Mouse (Mus musculus): ENCODE measurements at regions not wholly inside any gene's neighbourhood (a gene's known extent, or its start where the extent isn't known, plus 50 kb on each side); places are given as distances from the start of the nearest gene placed in this dataset.

- no peak for DNase-seq
- H3K4me3 ChIP-seq (ENCODE audit: low read depth, low read length) = no peak overlapping the region
- H3K4me1 ChIP-seq (ENCODE audit: insufficient read depth) = no peaks in the 10 kb centered on the region
- peaks cover 9% of the 10 kb centered on the region for H3K9me3 ChIP-seq (ENCODE audit: low read length)
- no peak for ATAC-seq
- WGBS (ENCODE audit: insufficient replicate concordance) = 44% methylated on average over 21 of the region's 21 CpGs
- H3K9ac ChIP-seq (replicated peaks) = no peak overlapping the region
- H3K27ac ChIP-seq (ENCODE audit: low read depth) = no peak overlapping the region
- H3K36me3 ChIP-seq (replicated peaks; ENCODE audit: insufficient read depth, low read length) = no peaks in the 10 kb centered on the region
- TF ChIP-seq CTCF (IDR thresholded peaks at IDR 0.05; ENCODE audit: low read depth) = no peak
- TF ChIP-seq EP300 (IDR thresholded peaks at IDR 0.05; ENCODE audit: low read depth) = no peak
- no peaks in the 10 kb centered on the region for H3K27me3 ChIP-seq (ENCODE audit: insufficient read depth, low read length)
- no peak overlapping the region for H3K4me2 ChIP-seq (ENCODE audit: low read depth, low read length)
Observed at GRCm38 (mm10) chr10:66770161-66771030, 325.5 kb upstream of the Jmjd1c start.

- Histone ChIP-seq H3K36me3 (replicated peaks; ENCODE audit: insufficient read depth, low read length) (no peaks in the 10 kb centered on the region), H3K4me3 (ENCODE audit: low read depth, low read length) (no peak overlapping the region), H3K27ac (ENCODE audit: low read depth) (no peak overlapping the region), H3K9ac (replicated peaks) (no peak overlapping the region), H3K27me3 (ENCODE audit: insufficient read depth, low read length) (no peaks in the 10 kb centered on the region), H3K4me1 (ENCODE audit: insufficient read depth) (no peaks in the 10 kb centered on the region), H3K4me2 (ENCODE audit: low read depth, low read length) (no peak overlapping the region), H3K9me3 (ENCODE audit: low read length) (no peaks in the 10 kb centered on the region)
- TF ChIP-seq EP300 (IDR thresholded peaks at IDR 0.05; ENCODE audit: low read depth) (no peak), CTCF (IDR thresholded peaks at IDR 0.05; ENCODE audit: low read depth) (no peak)
- WGBS (ENCODE audit: insufficient replicate concordance) = 62% methylated on average over 11 of the region's 11 CpGs
- no peak for DNase-seq
- ATAC-seq = no peak
Observed at GRCm38 (mm10) chr10:66780335-66781170, 315.4 kb upstream of the Jmjd1c start.

DNA sequence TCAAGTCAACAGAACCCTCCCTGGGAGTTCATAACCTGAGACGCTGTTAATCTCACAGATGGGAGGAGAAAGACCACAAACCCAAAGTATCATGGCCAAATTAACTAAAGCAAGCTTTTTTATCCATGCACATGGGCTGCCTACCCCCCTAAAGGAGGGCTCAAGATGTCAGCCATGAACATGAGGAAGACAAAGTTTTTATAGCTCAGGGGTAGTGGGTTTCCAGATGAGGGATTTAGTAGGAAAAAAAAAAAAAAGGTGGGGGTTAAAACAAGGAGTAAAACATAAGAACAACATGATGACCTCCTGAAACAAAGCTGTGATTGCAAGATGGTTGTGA, 314.8 kb upstream of the Jmjd1c start:
- H3K9ac ChIP-seq (replicated peaks) = no peak overlapping the region
- H3K4me1 ChIP-seq (ENCODE audit: insufficient read depth) = no peaks in the 10 kb centered on the region
- 73% methylated on average over 1 of the region's 1 CpGs for WGBS (ENCODE audit: insufficient replicate concordance)
- DNase-seq = no peak
- ATAC-seq = no peak
- TF ChIP-seq EP300 (IDR thresholded peaks at IDR 0.05; ENCODE audit: low read depth) (no peak), CTCF (IDR thresholded peaks at IDR 0.05; ENCODE audit: low read depth) (no peak)
- no peaks in the 10 kb centered on the region for H3K9me3 ChIP-seq (ENCODE audit: low read length)
- no peaks in the 10 kb centered on the region for H3K36me3 ChIP-seq (replicated peaks; ENCODE audit: insufficient read depth, low read length)
- no peak overlapping the region for H3K27ac ChIP-seq (ENCODE audit: low read depth)
- H3K4me2 ChIP-seq (ENCODE audit: low read depth, low read length) = no peak overlapping the region
- H3K4me3 ChIP-seq (ENCODE audit: low read depth, low read length) = no peak overlapping the region
- H3K27me3 ChIP-seq (ENCODE audit: insufficient read depth, low read length) = no peaks in the 10 kb centered on the region

DNA sequence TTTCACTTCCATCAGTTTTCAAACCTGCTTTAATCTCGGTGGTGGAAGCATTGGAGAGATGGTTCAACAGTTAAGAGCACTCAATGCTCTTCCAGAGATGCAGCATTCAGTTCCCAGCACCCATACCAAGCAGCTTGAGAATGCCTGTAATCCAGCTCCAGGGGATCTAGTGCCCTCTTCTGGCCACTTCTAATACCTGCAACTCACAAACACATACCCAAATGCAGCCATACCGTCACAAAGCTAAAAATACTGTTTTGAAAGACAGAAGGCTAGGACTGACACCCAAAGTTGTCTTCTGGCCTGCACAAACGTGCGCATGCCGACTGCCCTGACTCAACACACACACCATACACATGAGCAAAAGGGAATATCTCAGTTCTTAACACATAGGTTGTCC, 313.9 kb upstream of the Jmjd1c start:
- 83% methylated on average over 5 of the region's 5 CpGs for WGBS (ENCODE audit: insufficient replicate concordance)
- no peaks in the 10 kb centered on the region for H3K27me3 ChIP-seq (ENCODE audit: insufficient read depth, low read length)
- no peaks in the 10 kb centered on the region for H3K9me3 ChIP-seq (ENCODE audit: low read length)
- no peaks in the 10 kb centered on the region for H3K36me3 ChIP-seq (replicated peaks; ENCODE audit: insufficient read depth, low read length)
- H3K27ac ChIP-seq (ENCODE audit: low read depth) = no peak overlapping the region
- no peaks in the 10 kb centered on the region for H3K4me1 ChIP-seq (ENCODE audit: insufficient read depth)
- H3K4me3 ChIP-seq (ENCODE audit: low read depth, low read length) = no peak overlapping the region
- TF ChIP-seq EP300 (IDR thresholded peaks at IDR 0.05; ENCODE audit: low read depth) = no peak
- TF ChIP-seq CTCF (IDR thresholded peaks at IDR 0.05; ENCODE audit: low read depth) = no peak; the same call in 1 of the 2 replicates
- no peak overlapping the region for H3K9ac ChIP-seq (replicated peaks)
- ATAC-seq (no peak), DNase-seq (no peak)
- H3K4me2 ChIP-seq (ENCODE audit: low read depth, low read length) = no peak overlapping the region

GRCm38 (mm10) chr10:66787812-66788211, 308.1 kb upstream of the Jmjd1c start:
- no peak overlapping the region for H3K27ac ChIP-seq (ENCODE audit: low read depth)
- no peak for ATAC-seq
- H3K4me2 ChIP-seq (ENCODE audit: low read depth, low read length) = no peak overlapping the region
- 71% methylated on average over 7 of the region's 7 CpGs for WGBS (ENCODE audit: insufficient replicate concordance)
- no peak overlapping the region for H3K9ac ChIP-seq (replicated peaks)
- TF ChIP-seq EP300 (IDR thresholded peaks at IDR 0.05; ENCODE audit: low read depth) (no peak), CTCF (IDR thresholded peaks at IDR 0.05; ENCODE audit: low read depth) (no peak)
- H3K9me3 ChIP-seq (ENCODE audit: low read length) = no peaks in the 10 kb centered on the region
- H3K27me3 ChIP-seq (ENCODE audit: insufficient read depth, low read length) = no peaks in the 10 kb centered on the region
- H3K4me1 ChIP-seq (ENCODE audit: insufficient read depth) = no peaks in the 10 kb centered on the region
- H3K36me3 ChIP-seq (replicated peaks; ENCODE audit: insufficient read depth, low read length) = no peaks in the 10 kb centered on the region
- H3K4me3 ChIP-seq (ENCODE audit: low read depth, low read length) = no peak overlapping the region
- no peak for DNase-seq

DNA sequence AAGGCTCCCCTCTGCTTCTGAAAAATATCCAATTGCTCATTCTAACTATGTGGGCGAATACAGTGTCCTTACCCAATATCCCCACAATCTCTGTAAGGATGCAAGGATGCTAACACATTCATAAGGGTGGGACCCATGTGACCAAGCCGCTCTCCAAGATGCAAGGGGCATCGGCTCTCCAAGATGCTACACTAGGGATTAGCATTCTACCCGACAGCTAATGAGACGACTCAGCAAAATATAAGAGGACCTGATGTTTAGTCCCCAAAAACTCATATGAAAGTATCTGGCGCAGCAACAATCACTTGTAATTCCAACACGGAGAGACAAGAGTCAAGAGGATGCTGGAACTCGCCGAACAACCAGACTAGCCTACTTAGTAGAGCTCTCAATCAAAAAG, 299.6 kb upstream of the Jmjd1c start:
- no peak for ATAC-seq
- Histone ChIP-seq H3K36me3 (replicated peaks; ENCODE audit: insufficient read depth, low read length) (no peaks in the 10 kb centered on the region), H3K4me2 (ENCODE audit: low read depth, low read length) (no peak overlapping the region), H3K27me3 (ENCODE audit: insufficient read depth, low read length) (no peaks in the 10 kb centered on the region), H3K9ac (replicated peaks) (no peak overlapping the region), H3K4me3 (ENCODE audit: low read depth, low read length) (no peak overlapping the region), H3K4me1 (ENCODE audit: insufficient read depth) (no peaks in the 10 kb centered on the region), H3K27ac (ENCODE audit: low read depth) (no peak overlapping the region), H3K9me3 (ENCODE audit: low read length) (0 out of 2 replicates have a peak, but pooled peaks cover 3% of the 10 kb centered on the region)
- no peak for DNase-seq
- no peak for TF ChIP-seq EP300 (IDR thresholded peaks at IDR 0.05; ENCODE audit: low read depth)
- no peak for TF ChIP-seq CTCF (IDR thresholded peaks at IDR 0.05; ENCODE audit: low read depth)
- WGBS (ENCODE audit: insufficient replicate concordance) = 82% methylated on average over 9 of the region's 9 CpGs
